Mouse (Mus musculus) hindbrain, embryonic 16.5 days (tissue): ENCODE data around the gene Mob2. TPM values are rescaled to one million over a fixed set of nuclear protein-coding genes. Genes with fewer than 3 reads are reported as not detected.
A peak's percentile ranks its signal among the peaks of the same experiment; 100 is the strongest.

Experiments
- ATAC-seq: fragments of 200-750 bp; cut with Nextera tagmentation; 2 replicates; pipeline ENCODE4 v1.8.0; 2017; ENCODE audit warnings: moderate TSS enrichment, moderate library complexity
- H3K27ac ChIP-seq: fragments of 300-500 bp; sonication (generic); 2 replicates; pipeline ENCODE4 v1.5.1; 2014; ENCODE audit warnings: low read depth, mild to moderate bottlenecking, control low read depth, low read length, moderate library complexity
- H3K27me3 ChIP-seq: fragments of 300-500 bp; sonication (generic); replicated peaks from 2 replicates; pipeline ENCODE4 v1.6.1; 2014; ENCODE audit warnings: low read length; ENCODE audit not compliant: control insufficient read depth, insufficient read depth
- H3K36me3 ChIP-seq: fragments of 300-500 bp; sonication (generic); 2 replicates; pipeline ENCODE4 v1.6.1; 2014; ENCODE audit warnings: mild to moderate bottlenecking, low read length, moderate library complexity, mixed read lengths; ENCODE audit not compliant: control insufficient read depth, insufficient read depth
- H3K4me1 ChIP-seq: fragments of 300-500 bp; sonication (generic); 2 replicates; pipeline ENCODE4 v1.6.1; 2014; ENCODE audit warnings: low read depth, low read length; ENCODE audit not compliant: control insufficient read depth, insufficient read depth
- H3K4me2 ChIP-seq: fragments of 300-500 bp; sonication (generic); 2 replicates; pipeline ENCODE4 v1.6.1; 2014; ENCODE audit warnings: mild to moderate bottlenecking, low read length, control low read depth, moderate library complexity
- H3K4me3 ChIP-seq: fragments of 300-500 bp; sonication (generic); 2 replicates; pipeline ENCODE4 v1.5.1; 2014; ENCODE audit warnings: mild to moderate bottlenecking, low read length, control low read depth, moderate library complexity
- H3K9ac ChIP-seq: fragments of 300-500 bp; sonication (generic); 2 replicates; pipeline ENCODE4 v1.6.1; 2014; ENCODE audit warnings: low read depth, mild to moderate bottlenecking, control low read depth, low read length, moderate library complexity
- H3K9me3 ChIP-seq: fragments of 300-500 bp; sonication (generic); 2 replicates; pipeline ENCODE4 v1.6.1; 2014; ENCODE audit warnings: mild to moderate bottlenecking, low read length, moderate library complexity; ENCODE audit not compliant: control insufficient read depth
- WGBS: fragments of 180-500 bp; shearing (Covaris S2); extraction: QIAGEN DNeasy Blood & Tissue Kit; methylation state at CpG from one replicate; pipeline ENCODE4 v1.1.7; 2014; 5-methylcytosine and 5-hydroxymethylcytosine counted together
- polyA plus RNA-seq: library from polyadenylated mRNA; unstranded; fragments of >200 nt; fragmentation: Nextera tagmentation; extraction: Ambion mirVana; gene quantifications from 2 replicates; pipeline ENCODE4 v1.2.1, GENCODE M21; 2015

Gene Mob2
- polyA plus RNA-seq: 52.7 and 55.9 TPM in 2 replicates

- H3K4me1 ChIP-seq: peaks cover 13% of the 10 kb centered on the region
- H3K27ac ChIP-seq: peak within 1 kb of the TSS; percentile 75
- ATAC-seq: peak; percentile 97
- H3K4me2 ChIP-seq: peak within 1 kb of the TSS; percentile 89
- peak within 1 kb of the TSS; percentile 95 for H3K4me3 ChIP-seq
- peak within 1 kb of the TSS; percentile 90 for H3K9ac ChIP-seq
- H3K9me3 ChIP-seq: no peaks in the 10 kb centered on the region
- H3K36me3 ChIP-seq: no peaks in the 10 kb centered on the region
- WGBS: under 1% methylated on average over 44 of the region's 49 CpGs
- no peaks in the 10 kb centered on the region; the same call in 1 of the 2 replicates for H3K27me3 ChIP-seq
Measured at GRCm38 (mm10) chr7:142060931-142061565, at the start of gene Mob2. TSS of gene Mob2 (minus strand) at chr7:142061065.

- Histone ChIP-seq H3K4me3 (no peak overlapping the region), H3K27me3 (no peaks in the 10 kb centered on the region), H3K9ac (no peak overlapping the region), H3K4me2 (no peak overlapping the region), H3K36me3 (no peaks in the 10 kb centered on the region), H3K4me1 (no peaks in the 10 kb centered on the region), H3K27ac (no peak overlapping the region), H3K9me3 (no peaks in the 10 kb centered on the region)
- no peak for ATAC-seq
- WGBS: 67% methylated on average over 5 of the region's 5 CpGs
Measured at GRCm38 (mm10) chr7:142104747-142105146, 43.9 kb upstream of the Mob2 start.

GRCm38 (mm10) chr7:142097776-142098175 lies 36.9 kb upstream of the Mob2 start:
- no peak overlapping the region for H3K27ac ChIP-seq
- no peak overlapping the region for H3K4me3 ChIP-seq
- no peaks in the 10 kb centered on the region for H3K9me3 ChIP-seq
- H3K27me3 ChIP-seq: no peaks in the 10 kb centered on the region
- H3K4me1 ChIP-seq: peaks cover 17% of the 10 kb centered on the region
- 8% methylated on average over 9 of the region's 9 CpGs for WGBS
- peak; percentile 65 for ATAC-seq
- H3K36me3 ChIP-seq: no peaks in the 10 kb centered on the region
- no peak overlapping the region for H3K9ac ChIP-seq
- H3K4me2 ChIP-seq: peak overlapping the region; percentile 40

GRCm38 (mm10) chr7:142096701-142097100 lies 35.8 kb upstream of the Mob2 start:
- WGBS: 74% methylated on average over 4 of the region's 4 CpGs
- Histone ChIP-seq H3K4me3 (no peak overlapping the region), H3K4me2 (peak overlapping the region; percentile 89), H3K9ac (no peak overlapping the region), H3K27ac (no peak overlapping the region), H3K9me3 (no peaks in the 10 kb centered on the region), H3K27me3 (no peaks in the 10 kb centered on the region), H3K36me3 (no peaks in the 10 kb centered on the region), H3K4me1 (peaks cover 28% of the 10 kb centered on the region)
- no peak for ATAC-seq

- Histone ChIP-seq H3K9me3 (no peaks in the 10 kb centered on the region), H3K27ac (peak within 1 kb of the TSS; percentile 96), H3K36me3 (no peaks in the 10 kb centered on the region), H3K4me3 (peak within 1 kb of the TSS; percentile 81), H3K27me3 (no peaks in the 10 kb centered on the region), H3K9ac (peak within 1 kb of the TSS; percentile 98), H3K4me1 (peaks cover 41% of the 10 kb centered on the region), H3K4me2 (peak within 1 kb of the TSS; percentile 89)
- WGBS: 0% methylated on average over 59 of the region's 63 CpGs
- peak; percentile 83 for ATAC-seq
Measured at GRCm38 (mm10) chr7:142095183-142095931, 34.5 kb upstream of the Mob2 start, which contains the start of gene Dusp8. TSS of gene Dusp8 (minus strand) at chr7:142095843.

GRCm38 (mm10) chr7:142094301-142095143 lies 33.7 kb upstream of the Mob2 start:
- Histone ChIP-seq H3K4me2 (peak overlapping the region; percentile 89), H3K9ac (peak overlapping the region; percentile 98), H3K27me3 (no peaks in the 10 kb centered on the region), H3K27ac (peak overlapping the region; percentile 96), H3K36me3 (no peaks in the 10 kb centered on the region), H3K4me3 (peak overlapping the region; percentile 81), H3K4me1 (peaks cover 50% of the 10 kb centered on the region), H3K9me3 (no peaks in the 10 kb centered on the region)
- 0% methylated on average over 60 of the region's 89 CpGs for whole genome bisulfite sequencing
- ATAC-seq: peak; percentile 44

- Histone ChIP-seq H3K36me3 (no peaks in the 10 kb centered on the region; the same call in 1 of the 2 replicates), H3K9me3 (no peaks in the 10 kb centered on the region), H3K27me3 (no peaks in the 10 kb centered on the region), H3K9ac (peak overlapping the region; percentile 98), H3K4me2 (peak overlapping the region; percentile 89), H3K27ac (peak overlapping the region; percentile 96), H3K4me1 (peaks cover 57% of the 10 kb centered on the region), H3K4me3 (peak overlapping the region; percentile 81)
- ATAC-seq: 0 out of 2 replicates have a peak, but pooled peaks have one; percentile 2
- WGBS: 13% methylated on average over 6 of the region's 6 CpGs
Measured at GRCm38 (mm10) chr7:142093696-142094240, 32.9 kb upstream of the Mob2 start.

- no peaks in the 10 kb centered on the region for H3K9me3 ChIP-seq
- H3K27ac ChIP-seq: peak overlapping the region; percentile 96
- H3K4me3 ChIP-seq: peak overlapping the region; percentile 81
- no peaks in the 10 kb centered on the region for H3K27me3 ChIP-seq
- ATAC-seq: no peak
- WGBS: 21% methylated on average over 1 of the region's 1 CpGs
- peak overlapping the region; percentile 98 for H3K9ac ChIP-seq
- peaks cover 4% of the 10 kb centered on the region; the same call in 1 of the 2 replicates for H3K36me3 ChIP-seq
- peak overlapping the region; percentile 89 for H3K4me2 ChIP-seq
- peaks cover 64% of the 10 kb centered on the region for H3K4me1 ChIP-seq
Measured at GRCm38 (mm10) chr7:142092991-142093390, 32.1 kb upstream of the Mob2 start.
